Mouse (Mus musculus): ENCODE measurements around the gene Cdc42se2. TPM values are rescaled to one million over a fixed set of nuclear protein-coding genes. Genes with fewer than 3 reads are reported as not detected.

Gene Cdc42se2
- polyA plus RNA-seq, 1 experiment from 2014 or later, result 228 TPM

GRCm38 (mm10) chr11:54811054-54811453, 23.6 kb upstream of the Cdc42se2 start:
- Histone ChIP-seq H3K4me2 (no peak overlapping the region), H3K27me3 (no peaks in the 10 kb centered on the region), H3K9ac (no peak overlapping the region), H3K27ac (no peak overlapping the region), H3K4me1 (peaks cover 27% of the 10 kb centered on the region), H3K9me3 (no peaks in the 10 kb centered on the region), H3K4me3 (replicated peaks) (no peak overlapping the region), H3K36me3 (replicated peaks) (no peaks in the 10 kb centered on the region)
- no peak for ATAC-seq (ENCODE audit: low FRiP score)
- 87% methylated on average over 3 of the region's 3 CpGs for WGBS

GRCm38 (mm10) chr11:54809582-54809981, 22.1 kb upstream of the Cdc42se2 start:
- no peaks in the 10 kb centered on the region for H3K36me3 ChIP-seq (replicated peaks)
- no peak overlapping the region for H3K27ac ChIP-seq
- WGBS, result 93% methylated on average over 5 of the region's 5 CpGs
- ATAC-seq (ENCODE audit: low FRiP score), result no peak
- H3K27me3 ChIP-seq, result no peaks in the 10 kb centered on the region
- no peak overlapping the region for H3K4me2 ChIP-seq
- H3K9me3 ChIP-seq, result no peaks in the 10 kb centered on the region
- no peak overlapping the region for H3K9ac ChIP-seq
- H3K4me3 ChIP-seq (replicated peaks), result no peak overlapping the region
- H3K4me1 ChIP-seq, result peaks cover 27% of the 10 kb centered on the region

GRCm38 (mm10) chr11:54808177-54808576, 20.7 kb upstream of the Cdc42se2 start:
- Histone ChIP-seq H3K9me3 (no peaks in the 10 kb centered on the region), H3K27ac (no peak overlapping the region), H3K4me2 (no peak overlapping the region), H3K36me3 (replicated peaks) (no peaks in the 10 kb centered on the region), H3K9ac (no peak overlapping the region), H3K4me3 (replicated peaks) (no peak overlapping the region), H3K27me3 (no peaks in the 10 kb centered on the region), H3K4me1 (peaks cover 20% of the 10 kb centered on the region)
- WGBS, result 80% methylated on average over 4 of the region's 4 CpGs
- no peak for ATAC-seq (ENCODE audit: low FRiP score)

GRCm38 (mm10) chr11:54807669-54808068, 20.2 kb upstream of the Cdc42se2 start:
- Histone ChIP-seq H3K4me2 (no peak overlapping the region), H3K4me3 (replicated peaks) (no peak overlapping the region), H3K27ac (no peak overlapping the region), H3K4me1 (peaks cover 15% of the 10 kb centered on the region), H3K9ac (no peak overlapping the region), H3K27me3 (no peaks in the 10 kb centered on the region), H3K9me3 (no peaks in the 10 kb centered on the region), H3K36me3 (replicated peaks) (no peaks in the 10 kb centered on the region)
- no peak for ATAC-seq (ENCODE audit: low FRiP score)
- 88% methylated on average over 9 of the region's 9 CpGs for WGBS

GRCm38 (mm10) chr11:54806891-54807290, 19.4 kb upstream of the Cdc42se2 start:
- Histone ChIP-seq H3K4me2 (no peak overlapping the region), H3K9ac (no peak overlapping the region), H3K4me1 (peaks cover 8% of the 10 kb centered on the region; the same call in 1 of the 2 replicates), H3K27me3 (no peaks in the 10 kb centered on the region), H3K27ac (no peak overlapping the region), H3K36me3 (replicated peaks) (no peaks in the 10 kb centered on the region), H3K4me3 (replicated peaks) (no peak overlapping the region), H3K9me3 (no peaks in the 10 kb centered on the region)
- WGBS, result 94% methylated on average over 28 of the region's 28 CpGs
- ATAC-seq (ENCODE audit: low FRiP score), result no peak

GRCm38 (mm10) chr11:54805196-54805595, 17.7 kb upstream of the Cdc42se2 start:
- ATAC-seq (ENCODE audit: low FRiP score), result no peak

GRCm38 (mm10) chr11:54802621-54803020, 15.1 kb upstream of the Cdc42se2 start:
- Histone ChIP-seq H3K4me3 (replicated peaks) (no peak overlapping the region), H3K27me3 (no peaks in the 10 kb centered on the region), H3K4me2 (no peak overlapping the region), H3K4me1 (no peaks in the 10 kb centered on the region), H3K27ac (no peak overlapping the region), H3K9ac (no peak overlapping the region), H3K9me3 (no peaks in the 10 kb centered on the region), H3K36me3 (replicated peaks) (no peaks in the 10 kb centered on the region)
- 82% methylated on average over 6 of the region's 6 CpGs for WGBS
- no peak for ATAC-seq (ENCODE audit: low FRiP score)

More at GRCm38 (mm10) chr11:54805196-54805595, 17.7 kb upstream of the Cdc42se2 start:
- Histone ChIP-seq H3K27ac (no peak overlapping the region), H3K4me1 (no peaks in the 10 kb centered on the region), H3K27me3 (no peaks in the 10 kb centered on the region), H3K4me2 (no peak overlapping the region), H3K9me3 (no peaks in the 10 kb centered on the region), H3K4me3 (replicated peaks) (no peak overlapping the region), H3K9ac (no peak overlapping the region), H3K36me3 (replicated peaks) (no peaks in the 10 kb centered on the region)
- WGBS, result 91% methylated on average over 4 of the region's 4 CpGs

GRCm38 (mm10) chr11:54801791-54802558, 14.5 kb upstream of the Cdc42se2 start:
- Histone ChIP-seq H3K36me3 (replicated peaks) (no peaks in the 10 kb centered on the region), H3K9ac (no peak overlapping the region), H3K9me3 (no peaks in the 10 kb centered on the region), H3K4me1 (no peaks in the 10 kb centered on the region), H3K27me3 (no peaks in the 10 kb centered on the region), H3K27ac (no peak overlapping the region), H3K4me3 (replicated peaks) (no peak overlapping the region), H3K4me2 (no peak overlapping the region)
- WGBS, result 88% methylated on average over 6 of the region's 6 CpGs
- ATAC-seq (ENCODE audit: low FRiP score), result no peak

GRCm38 (mm10) chr11:54796551-54796950, 9.1 kb upstream of the Cdc42se2 start:
- H3K27ac ChIP-seq, result no peak overlapping the region
- H3K9me3 ChIP-seq, result no peaks in the 10 kb centered on the region
- H3K27me3 ChIP-seq, result no peaks in the 10 kb centered on the region
- H3K4me3 ChIP-seq (replicated peaks), result no peak overlapping the region
- no peak for ATAC-seq (ENCODE audit: low FRiP score)
- no peak overlapping the region for H3K9ac ChIP-seq
- no peak overlapping the region for H3K4me2 ChIP-seq
- WGBS, result 86% methylated on average over 11 of the region's 11 CpGs
- no peaks in the 10 kb centered on the region for H3K36me3 ChIP-seq (replicated peaks)
- peaks cover 6% of the 10 kb centered on the region for H3K4me1 ChIP-seq

GRCm38 (mm10) chr11:54794678-54795077, 7.2 kb upstream of the Cdc42se2 start:
- H3K27ac ChIP-seq, result no peak overlapping the region
- H3K27me3 ChIP-seq, result no peaks in the 10 kb centered on the region
- no peak for ATAC-seq (ENCODE audit: low FRiP score)
- WGBS, result 88% methylated on average over 3 of the region's 3 CpGs
- no peaks in the 10 kb centered on the region for H3K9me3 ChIP-seq
- H3K9ac ChIP-seq, result no peak overlapping the region
- H3K36me3 ChIP-seq (replicated peaks), result no peaks in the 10 kb centered on the region
- no peak overlapping the region for H3K4me2 ChIP-seq
- H3K4me3 ChIP-seq (replicated peaks), result no peak overlapping the region
- peaks cover 6% of the 10 kb centered on the region for H3K4me1 ChIP-seq

- 69% methylated on average over 1 of the region's 1 CpGs for WGBS
- H3K36me3 ChIP-seq (replicated peaks), result no peaks in the 10 kb centered on the region
- H3K4me1 ChIP-seq, result peaks cover 8% of the 10 kb centered on the region
- ATAC-seq (ENCODE audit: low FRiP score), result no peak
- no peaks in the 10 kb centered on the region for H3K27me3 ChIP-seq
- no peaks in the 10 kb centered on the region for H3K9me3 ChIP-seq
- H3K9ac ChIP-seq, result no peak overlapping the region
- H3K27ac ChIP-seq, result no peak overlapping the region
- no peak overlapping the region for H3K4me2 ChIP-seq
- H3K4me3 ChIP-seq (replicated peaks), result no peak overlapping the region
These were observed 5.7 kb upstream of the Cdc42se2 start for GRCm38 (mm10) chr11:54793173-54793572.

- 94% methylated on average over 4 of the region's 4 CpGs for WGBS
- no peak overlapping the region for H3K4me2 ChIP-seq
- ATAC-seq (ENCODE audit: low FRiP score), result no peak
These were observed 4.0 kb upstream of the Cdc42se2 start for GRCm38 (mm10) chr11:54791458-54791857.

GRCm38 (mm10) chr11:54786858-54787487, 502 bp downstream of the Cdc42se2 start:
- Histone ChIP-seq H3K36me3 (replicated peaks) (no peaks in the 10 kb centered on the region), H3K4me2 (peak overlapping the region; percentile 59), H3K27ac (peak overlapping the region; percentile 99), H3K27me3 (no peaks in the 10 kb centered on the region), H3K9ac (peak overlapping the region; percentile 97), H3K4me1 (peaks cover 30% of the 10 kb centered on the region), H3K9me3 (no peaks in the 10 kb centered on the region), H3K4me3 (replicated peaks) (peak overlapping the region; percentile 91)
- whole genome bisulfite sequencing, result under 1% methylated on average over 49 of the region's 54 CpGs
- peak; percentile 28 for ATAC-seq (ENCODE audit: low FRiP score)

More at GRCm38 (mm10) chr11:54791458-54791857, 4.0 kb upstream of the Cdc42se2 start:
- Histone ChIP-seq H3K27me3 (no peaks in the 10 kb centered on the region), H3K4me3 (replicated peaks) (no peak overlapping the region), H3K4me1 (peaks cover 9% of the 10 kb centered on the region), H3K27ac (no peak overlapping the region), H3K36me3 (replicated peaks) (no peaks in the 10 kb centered on the region), H3K9ac (no peak overlapping the region), H3K9me3 (no peaks in the 10 kb centered on the region)

Measured in forebrain, embryonic 12.5 days (tissue).